Mouse (Mus musculus) embryonic facial prominence, embryonic 10.5 days (tissue): Measurements from ENCODE around the gene Dazap2. TPM values are rescaled to one million over a fixed set of nuclear protein-coding genes. Genes with fewer than 3 reads are reported as not detected.

Experiments used
- DNase-seq: peaks from one replicate; pipeline ENCODE4 v3.0.0-alpha.2; 2017; ENCODE audit warnings: low spot score
- H3K27ac ChIP-seq: fragments of 300-500 bp; sonication (generic); replicated peaks from 2 replicates; pipeline ENCODE4 v1.5.1; 2016; ENCODE audit warnings: mild to moderate bottlenecking
- H3K27me3 ChIP-seq: fragments of 300-500 bp; sonication (generic); replicated peaks from 2 replicates; pipeline ENCODE4 v1.6.1; 2016; ENCODE audit warnings: low read depth, mild to moderate bottlenecking; ENCODE audit not compliant: poor library complexity, severe bottlenecking
- H3K36me3 ChIP-seq: fragments of 300-500 bp; sonication (generic); replicated peaks from 2 replicates; pipeline ENCODE4 v1.6.1; 2016; ENCODE audit warnings: mild to moderate bottlenecking, moderate library complexity
- H3K4me1 ChIP-seq: fragments of 300-500 bp; sonication (generic); 2 replicates; pipeline ENCODE4 v1.6.1; 2016
- H3K4me3 ChIP-seq: fragments of 300-500 bp; sonication (generic); 2 replicates; pipeline ENCODE4 v1.5.1; 2016; ENCODE audit warnings: mild to moderate bottlenecking, moderate library complexity
- H3K9me3 ChIP-seq: fragments of 300-500 bp; sonication (generic); 2 replicates; pipeline ENCODE4 v1.6.1; 2016; ENCODE audit warnings: mild to moderate bottlenecking
- WGBS: fragments of 180-500 bp; shearing (Covaris S2); methylation state at CpG from one replicate; pipeline ENCODE4 v1.1.7; 2016; 5-methylcytosine and 5-hydroxymethylcytosine counted together
- polyA plus RNA-seq: library from polyadenylated mRNA; unstranded; fragments of >200 nt; fragmentation: Nextera tagmentation; extraction: Ambion mirVana; gene quantifications from 2 replicates; pipeline ENCODE4 v1.2.1, GENCODE M21; 2016

Dazap2 gene
- polyA plus RNA-seq, 1 experiment from 2014 or later = 200 TPM

- no peaks in the 10 kb centered on the region for H3K27me3 ChIP-seq
- peaks cover 19% of the 10 kb centered on the region for H3K4me1 ChIP-seq
- WGBS = 83% methylated on average over 10 of the region's 10 CpGs
- H3K27ac ChIP-seq = no peak overlapping the region
- H3K9me3 ChIP-seq = no peaks in the 10 kb centered on the region
- H3K4me3 ChIP-seq = no peak overlapping the region
- no peaks in the 10 kb centered on the region for H3K36me3 ChIP-seq
- no peak for DNase-seq
Observed at GRCm38 (mm10) chr15:100650111-100650510, 35.0 kb downstream of the Dazap2 start.

DNA sequence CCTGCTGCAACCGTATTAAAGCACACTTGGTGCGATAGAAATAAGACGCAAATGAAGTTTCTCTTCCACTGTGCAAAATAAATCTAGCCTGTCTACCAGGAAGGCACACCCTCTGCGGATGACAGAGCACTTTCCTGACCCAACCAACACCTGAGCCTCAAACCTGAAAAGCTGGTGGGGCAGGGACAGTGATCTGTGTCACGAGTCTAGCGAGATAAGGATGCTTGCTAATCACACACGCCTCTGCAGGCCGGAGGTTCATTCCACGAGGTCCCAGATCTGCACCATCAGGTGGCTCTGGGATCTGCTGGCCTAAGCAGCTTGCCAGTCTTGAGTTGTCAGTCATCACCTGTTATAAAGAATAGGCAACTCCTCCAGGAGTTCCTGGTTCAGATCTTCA lies 36.5 kb downstream of the Dazap2 start:
- Histone ChIP-seq H3K4me1 (peaks cover 14% of the 10 kb centered on the region), H3K4me3 (no peak overlapping the region), H3K9me3 (no peaks in the 10 kb centered on the region), H3K27me3 (no peaks in the 10 kb centered on the region), H3K36me3 (no peaks in the 10 kb centered on the region), H3K27ac (no peak overlapping the region)
- DNase-seq = no peak
- 84% methylated on average over 9 of the region's 9 CpGs for WGBS

DNA sequence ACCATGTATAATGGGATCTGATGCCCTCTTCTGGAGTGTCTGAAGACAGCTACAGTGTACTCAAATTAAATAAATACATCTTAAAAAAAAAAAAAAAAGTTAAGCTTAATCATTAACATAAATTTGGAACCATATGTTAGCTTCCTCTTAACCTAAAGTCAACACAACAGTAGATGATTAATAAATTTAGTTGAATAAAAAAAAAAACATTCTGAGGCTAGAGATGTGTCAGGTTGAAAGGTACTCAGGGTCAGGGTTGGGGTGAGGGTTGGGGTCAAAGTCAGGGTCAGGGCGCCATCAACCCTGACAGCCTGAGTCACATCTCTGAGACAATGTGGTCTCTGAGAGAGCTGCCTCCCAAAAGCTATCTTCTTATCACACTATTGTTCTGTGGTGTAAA lies 39.1 kb downstream of the Dazap2 start:
- H3K4me1 ChIP-seq = peaks cover 13% of the 10 kb centered on the region
- no peaks in the 10 kb centered on the region for H3K36me3 ChIP-seq
- H3K4me3 ChIP-seq = no peak overlapping the region
- 79% methylated on average over 1 of the region's 1 CpGs for WGBS
- H3K27me3 ChIP-seq = no peaks in the 10 kb centered on the region
- H3K27ac ChIP-seq = no peak overlapping the region
- H3K9me3 ChIP-seq = no peaks in the 10 kb centered on the region
- no peak for DNase-seq

DNA sequence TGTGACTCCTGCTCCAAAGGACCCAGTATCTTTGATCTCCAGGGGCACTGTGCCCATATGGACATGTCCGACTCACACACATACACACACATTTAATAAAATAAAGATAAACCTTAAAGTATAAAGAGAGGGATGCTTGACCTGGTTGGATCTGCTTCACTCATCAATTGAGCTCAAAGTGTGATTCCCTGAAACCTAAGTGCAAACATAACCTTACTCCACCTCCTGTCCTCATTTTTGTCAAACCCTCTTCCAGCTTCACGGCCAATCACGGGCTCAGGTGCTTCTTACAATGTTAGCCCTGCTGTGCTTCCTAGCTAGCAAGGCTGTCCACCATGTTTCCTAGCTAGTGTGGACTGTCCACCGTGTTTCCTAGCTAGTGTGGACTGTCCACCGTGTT lies 40.1 kb downstream of the Dazap2 start:
- Histone ChIP-seq H3K4me3 (no peak overlapping the region), H3K9me3 (no peaks in the 10 kb centered on the region), H3K27me3 (no peaks in the 10 kb centered on the region), H3K36me3 (no peaks in the 10 kb centered on the region), H3K4me1 (peaks cover 7% of the 10 kb centered on the region; the same call in 1 of the 2 replicates), H3K27ac (no peak overlapping the region)
- 90% methylated on average over 5 of the region's 5 CpGs for WGBS
- DNase-seq = no peak

DNA sequence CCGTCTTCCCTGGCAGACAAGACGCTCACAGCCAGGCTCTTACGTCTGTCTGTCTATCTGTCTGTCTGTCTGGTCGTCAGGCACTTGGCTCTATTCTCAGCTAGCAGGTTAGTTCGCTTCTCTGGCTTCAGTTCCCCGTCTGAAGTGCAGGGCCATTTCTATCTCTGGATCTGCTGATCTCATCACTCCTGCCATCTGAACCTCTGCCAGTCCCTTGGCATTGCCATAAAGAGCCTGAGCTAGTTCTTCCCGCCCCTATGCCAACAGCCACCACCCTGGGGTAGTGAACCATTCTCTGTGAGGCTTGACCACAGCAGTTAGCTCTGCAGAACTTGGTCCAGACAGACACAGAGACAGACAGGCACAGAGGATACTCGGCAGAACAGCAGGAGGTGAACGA lies 45.2 kb downstream of the Dazap2 start:
- H3K9me3 ChIP-seq = no peaks in the 10 kb centered on the region
- 0 out of 2 replicates have a peak, but pooled peaks cover 6% of the 10 kb centered on the region for H3K4me1 ChIP-seq
- no peak for DNase-seq
- H3K4me3 ChIP-seq = no peak overlapping the region
- H3K36me3 ChIP-seq = no peaks in the 10 kb centered on the region
- no peaks in the 10 kb centered on the region for H3K27me3 ChIP-seq
- WGBS = 86% methylated on average over 9 of the region's 9 CpGs
- no peak overlapping the region for H3K27ac ChIP-seq

- DNase-seq = no peak
- Histone ChIP-seq H3K27me3 (no peaks in the 10 kb centered on the region), H3K36me3 (no peaks in the 10 kb centered on the region), H3K4me3 (no peak overlapping the region), H3K4me1 (peaks cover 6% of the 10 kb centered on the region; the same call in 1 of the 2 replicates), H3K9me3 (no peaks in the 10 kb centered on the region), H3K27ac (no peak overlapping the region)
- 91% methylated on average over 5 of the region's 5 CpGs for WGBS
Observed at GRCm38 (mm10) chr15:100660805-100661204, 45.7 kb downstream of the Dazap2 start.

GRCm38 (mm10) chr15:100664813-100665274 lies 49.7 kb downstream of the Dazap2 start:
- Histone ChIP-seq H3K27ac (no peak overlapping the region), H3K27me3 (peaks cover 12% of the 10 kb centered on the region; the same call in 1 of the 2 replicates), H3K9me3 (no peaks in the 10 kb centered on the region), H3K4me1 (peaks cover 15% of the 10 kb centered on the region), H3K36me3 (no peaks in the 10 kb centered on the region), H3K4me3 (no peak overlapping the region)
- no peak for DNase-seq
- 81% methylated on average over 9 of the region's 9 CpGs for WGBS

DNA sequence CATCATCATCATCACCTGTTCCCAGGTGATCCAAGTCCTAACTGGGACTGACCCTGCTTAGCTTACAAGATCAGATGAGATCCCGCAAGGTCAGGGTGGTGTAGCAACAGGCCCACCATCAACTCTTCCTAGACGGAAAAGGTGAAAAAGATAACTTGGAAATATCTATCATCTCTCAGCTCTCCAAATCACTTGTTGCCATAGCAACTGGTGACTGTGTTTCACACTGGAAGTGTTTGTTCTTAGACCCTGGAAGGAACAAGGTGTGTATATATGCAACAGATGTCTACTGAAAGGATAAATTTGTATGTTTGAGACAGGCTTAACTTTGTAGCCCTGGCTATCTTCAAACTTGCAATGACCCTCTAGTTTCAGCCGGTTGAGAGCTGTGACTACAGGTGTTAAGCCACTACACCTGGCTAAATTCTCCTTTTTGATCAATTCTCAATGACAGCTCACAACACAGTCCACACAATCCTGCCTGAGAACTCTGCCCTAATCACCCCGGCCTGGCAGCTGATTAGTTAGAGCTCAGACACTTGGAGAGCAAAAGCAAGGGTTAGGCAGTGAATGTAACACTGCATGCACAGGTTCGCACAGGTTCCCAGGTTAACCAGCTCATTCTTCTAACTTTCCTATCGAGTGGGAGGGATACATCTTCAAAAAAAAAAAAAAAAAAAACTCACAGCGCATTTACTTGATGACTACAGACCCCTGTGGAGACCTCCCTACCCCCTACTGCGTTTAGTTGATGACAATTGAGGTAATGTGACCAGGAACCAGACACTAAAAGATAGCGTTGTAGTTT lies 50.5 kb downstream of the Dazap2 start:
- Histone ChIP-seq H3K9me3 (no peaks in the 10 kb centered on the region), H3K4me1 (peaks cover 15% of the 10 kb centered on the region), H3K36me3 (no peaks in the 10 kb centered on the region), H3K27me3 (peaks cover 12% of the 10 kb centered on the region; the same call in 1 of the 2 replicates), H3K27ac (no peak overlapping the region), H3K4me3 (no peak overlapping the region)
- no peak for DNase-seq
- 41% methylated on average over 9 of the region's 9 CpGs for WGBS

- Histone ChIP-seq H3K4me3 (no peak overlapping the region), H3K4me1 (peaks cover 15% of the 10 kb centered on the region), H3K27ac (no peak overlapping the region), H3K36me3 (no peaks in the 10 kb centered on the region), H3K27me3 (peaks cover 12% of the 10 kb centered on the region; the same call in 1 of the 2 replicates), H3K9me3 (no peaks in the 10 kb centered on the region)
- DNase-seq = peak; percentile 35
- WGBS = 11% methylated on average over 7 of the region's 7 CpGs
Observed at GRCm38 (mm10) chr15:100666219-100666696, 51.1 kb downstream of the Dazap2 start.

GRCm38 (mm10) chr15:100666851-100667250 lies 51.7 kb downstream of the Dazap2 start:
- H3K4me3 ChIP-seq = no peak overlapping the region; the same call in 1 of the 2 replicates
- WGBS = 36% methylated on average over 12 of the region's 12 CpGs

GRCm38 (mm10) chr15:100667420-100667819 lies 52.3 kb downstream of the Dazap2 start:
- no peaks in the 10 kb centered on the region for H3K9me3 ChIP-seq
- H3K36me3 ChIP-seq = no peaks in the 10 kb centered on the region
- WGBS = 64% methylated on average over 6 of the region's 6 CpGs
- peaks cover 15% of the 10 kb centered on the region for H3K4me1 ChIP-seq
- DNase-seq = no peak
- H3K27me3 ChIP-seq = peaks cover 12% of the 10 kb centered on the region; the same call in 1 of the 2 replicates
- H3K4me3 ChIP-seq = no peak overlapping the region
- no peak overlapping the region for H3K27ac ChIP-seq

More at GRCm38 (mm10) chr15:100666851-100667250, 51.7 kb downstream of the Dazap2 start:
- no peak for DNase-seq
- Histone ChIP-seq H3K27ac (no peak overlapping the region), H3K36me3 (no peaks in the 10 kb centered on the region), H3K4me1 (peaks cover 15% of the 10 kb centered on the region), H3K27me3 (peaks cover 12% of the 10 kb centered on the region; the same call in 1 of the 2 replicates), H3K9me3 (no peaks in the 10 kb centered on the region)

- no peaks in the 10 kb centered on the region for H3K36me3 ChIP-seq
Observed at GRCm38 (mm10) chr15:100667871-100668545, 52.9 kb downstream of the Dazap2 start.

More at GRCm38 (mm10) chr15:100667871-100668545, 52.9 kb downstream of the Dazap2 start:
- no peak for DNase-seq
- WGBS = 88% methylated on average over 5 of the region's 5 CpGs
- Histone ChIP-seq H3K4me1 (peaks cover 15% of the 10 kb centered on the region), H3K4me3 (no peak overlapping the region), H3K27ac (no peak overlapping the region), H3K9me3 (no peaks in the 10 kb centered on the region), H3K27me3 (peaks cover 12% of the 10 kb centered on the region; the same call in 1 of the 2 replicates)
